Mouse (Mus musculus) megakaryocyte, embryonic 14.5 days (primary cell): ENCODE results near the gene Vmn1r119. TPM values are rescaled to one million over a fixed set of nuclear protein-coding genes. Genes with fewer than 3 reads are reported as not detected.
"Not testable (repeated sequence)": the region's sequence is repeated elsewhere in the genome, so short reads cannot be mapped to it uniquely, and the experiment has no call there.

Experiments
- H3K27me3 ChIP-seq: replicated peaks from 2 replicates; pipeline ENCODE3; 2012; ENCODE audit warnings: inconsistent platforms
- H3K36me3 ChIP-seq: replicated peaks from 2 replicates; pipeline ENCODE3; 2012; ENCODE audit warnings: low read length, inconsistent platforms, mixed read lengths
- H3K4me1 ChIP-seq: 2 replicates; pipeline ENCODE4 v1.6.1; 2012; ENCODE audit warnings: inconsistent platforms
- H3K4me3 ChIP-seq: replicated peaks from 2 replicates; pipeline ENCODE3; 2012; ENCODE audit warnings: moderate library complexity, mild to moderate bottlenecking, inconsistent platforms
- H3K9me3 ChIP-seq: 2 replicates; pipeline ENCODE4 v1.6.1; 2012; ENCODE audit warnings: inconsistent platforms
- polyA plus RNA-seq: library from polyadenylated mRNA; stranded (reverse); fragments of >175 nt; gene quantifications from 2 replicates; pipeline ENCODE4 v1.2.3, GENCODE M21; 2012; ENCODE audit warnings: low replicate concordance; ENCODE audit not compliant: insufficient read depth

Gene Vmn1r119
- not detected in 2 replicates for polyA plus RNA-seq

GRCm38 (mm10) chr7:21012355-21012754 lies at the start of gene Vmn1r119:
Vmn1r119 (minus strand) TSS chr7:21012455.
- not testable (repeated sequence) for H3K36me3 ChIP-seq, H3K27me3 ChIP-seq, H3K9me3 ChIP-seq, H3K4me1 ChIP-seq, H3K4me3 ChIP-seq

- not testable (repeated sequence) for H3K36me3 ChIP-seq, H3K4me1 ChIP-seq, H3K27me3 ChIP-seq, H3K9me3 ChIP-seq, H3K4me3 ChIP-seq
Observed at GRCm38 (mm10) chr7:21053684-21054083, 41.4 kb upstream of the Vmn1r119 start, which contains the start of gene Vmn1r120. Vmn1r120 (minus strand) TSS chr7:21053784.

Other genes starting within 250 kb of the Vmn1r119 start
- not detected in 2 replicates for gene Vmn1r112, start 241.3 kb downstream of the Vmn1r119 start, polyA plus RNA-seq
- not detected in 2 replicates for gene Vmn1r113, start 225.2 kb downstream of the Vmn1r119 start, polyA plus RNA-seq
- gene Vmn1r114, start 200.3 kb downstream of the Vmn1r119 start, polyA plus RNA-seq, result not detected in 2 replicates
- gene Vmn1r115, start 167.5 kb downstream of the Vmn1r119 start, polyA plus RNA-seq, result not detected in 2 replicates
- not detected in 2 replicates for gene Vmn1r116, start 140.2 kb downstream of the Vmn1r119 start, polyA plus RNA-seq
- not detected in 2 replicates for gene Vmn1r117, start 128.3 kb downstream of the Vmn1r119 start, polyA plus RNA-seq
- gene Vmn1r118, start 100.1 kb downstream of the Vmn1r119 start, polyA plus RNA-seq, result not detected in 2 replicates
- not detected in 2 replicates for gene Vmn1r120, start 41.3 kb upstream of the Vmn1r119 start, polyA plus RNA-seq
- not detected in 2 replicates for gene Vmn1r121, start 86.1 kb upstream of the Vmn1r119 start, polyA plus RNA-seq
- gene Vmn1r122, start 121.7 kb upstream of the Vmn1r119 start, polyA plus RNA-seq, result not detected in 2 replicates
- not detected in 2 replicates for gene Vmn1r123, start 149.7 kb upstream of the Vmn1r119 start, polyA plus RNA-seq
- gene Gm5157, start 178.0 kb upstream of the Vmn1r119 start, polyA plus RNA-seq, result not detected in 2 replicates
- gene Vmn1r124, start 248.2 kb upstream of the Vmn1r119 start, polyA plus RNA-seq, result not detected in 2 replicates